Mouse (Mus musculus) kidney, adult 10 weeks (tissue): Measurements from ENCODE around the gene Ggcx. TPM values are rescaled to one million over a fixed set of nuclear protein-coding genes. Genes with fewer than 3 reads are reported as not detected.

ENCODE experiments used
- polyA plus RNA-seq: library from polyadenylated mRNA; stranded (reverse); fragments of 350-450 nt; fragmentation: Illumina TruSeq; extraction: RNeasy Lipid Tissue Mini Kit (QIAGEN cat#74804); gene quantifications from one replicate; pipeline ENCODE4 v1.2.3, GENCODE M21; 2014; ENCODE audit warnings: low read depth, low replicate concordance

The Ggcx gene
- polyA plus RNA-seq, result 15.2 TPM

DNA sequence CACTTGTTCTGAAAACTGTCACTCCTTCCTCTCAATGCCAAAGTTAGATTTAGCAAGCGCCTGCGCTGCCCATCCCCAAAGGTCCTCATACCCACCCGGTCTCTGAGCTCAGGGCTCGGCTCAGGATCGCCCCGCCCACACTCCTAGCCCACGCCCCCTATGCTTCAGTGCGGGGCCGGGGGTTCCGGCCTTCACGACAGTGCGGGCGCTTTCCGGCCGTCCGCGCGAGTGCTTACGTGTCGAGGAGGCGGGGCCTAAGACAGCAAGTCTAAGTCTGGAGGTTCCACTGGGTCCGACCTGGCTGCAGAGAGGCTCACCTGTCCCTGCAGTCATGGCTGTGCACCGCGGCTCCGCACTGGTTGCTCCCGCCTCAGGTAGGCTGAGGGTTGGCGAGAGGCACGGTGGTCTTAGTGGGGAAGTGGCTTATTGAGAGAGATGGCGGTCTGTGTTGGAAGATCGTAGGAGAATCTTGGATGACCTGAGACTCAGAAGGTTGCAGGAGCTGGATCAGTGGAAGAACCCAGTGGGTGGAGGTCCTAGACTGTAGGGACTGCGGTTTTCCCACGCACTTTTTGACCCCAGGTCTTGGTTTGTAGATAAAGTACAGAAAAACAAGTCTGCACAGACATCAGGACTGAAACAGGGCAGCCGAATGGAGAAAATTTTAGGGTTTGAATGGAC lies at the start of gene Ggcx:
Ggcx (plus strand) TSS at position 233 of the 681 bp plus-strand sequence.

DNA sequence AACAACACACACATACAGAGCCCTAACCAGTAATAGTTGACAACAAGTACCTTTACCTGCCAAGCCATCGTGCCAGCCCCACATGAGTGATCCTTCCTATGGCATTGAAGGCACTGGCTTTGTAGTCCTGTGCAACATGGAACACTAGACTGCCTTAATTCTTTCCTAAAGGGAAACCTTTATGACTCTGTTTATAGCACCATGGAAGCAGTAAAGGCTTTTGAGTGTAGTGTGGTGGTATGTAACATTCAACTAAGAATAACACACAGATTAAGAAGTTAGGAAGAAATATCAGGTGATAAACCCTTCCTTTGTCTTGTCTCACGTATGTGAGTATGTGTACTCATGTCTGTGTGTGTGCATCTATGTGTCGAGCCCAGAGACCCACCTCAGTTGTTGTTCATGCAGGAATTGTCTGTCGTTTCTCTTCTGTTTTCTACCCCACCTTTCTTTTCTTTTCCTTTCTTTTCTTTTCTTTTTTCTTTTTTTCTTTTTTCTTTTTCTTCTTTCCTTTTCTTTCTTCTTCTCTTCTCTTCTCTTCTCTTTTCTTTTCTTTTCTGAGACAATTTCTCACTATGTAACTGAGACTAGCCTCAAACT lies 47.2 kb upstream of the Ggcx start, which contains the start of gene Rnf181:
Rnf181 (minus strand) TSS at position 113 of the 600 bp plus-strand sequence.

DNA sequence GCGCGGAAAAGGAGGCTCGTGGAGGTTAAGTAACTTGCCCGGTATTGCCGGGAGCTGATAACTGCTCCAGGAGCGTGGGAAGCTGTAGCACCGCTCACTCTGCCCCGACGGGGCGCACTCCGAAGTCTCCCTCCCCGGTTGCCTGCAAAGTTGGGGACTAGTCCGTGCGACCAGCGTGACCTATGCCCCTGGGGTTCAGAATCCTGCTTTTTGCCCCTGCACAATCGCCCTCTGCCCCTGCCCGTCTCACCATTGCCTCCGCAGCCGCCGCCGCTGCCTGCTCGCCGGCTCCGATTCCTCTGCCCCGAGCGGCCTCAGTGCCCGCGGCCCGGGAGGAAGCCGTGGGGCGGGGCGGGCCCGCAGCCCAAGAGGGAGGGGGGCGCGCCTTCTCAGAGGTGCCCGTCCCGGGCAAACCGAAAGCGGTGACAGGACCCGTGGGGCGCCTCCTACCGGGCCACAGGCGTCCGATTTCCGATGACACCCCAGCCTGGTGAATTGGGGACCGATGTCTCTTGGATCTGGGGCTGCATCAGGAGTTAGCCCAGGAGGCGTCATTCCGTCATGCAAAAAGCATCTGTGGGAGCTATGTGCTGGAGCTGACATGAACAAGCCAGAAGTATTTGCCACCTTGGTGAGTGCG lies 33.9 kb upstream of the Ggcx start, which contains the start of gene Vamp5:
Vamp5 (minus strand) TSS at position 338 of the 640 bp plus-strand sequence.

DNA sequence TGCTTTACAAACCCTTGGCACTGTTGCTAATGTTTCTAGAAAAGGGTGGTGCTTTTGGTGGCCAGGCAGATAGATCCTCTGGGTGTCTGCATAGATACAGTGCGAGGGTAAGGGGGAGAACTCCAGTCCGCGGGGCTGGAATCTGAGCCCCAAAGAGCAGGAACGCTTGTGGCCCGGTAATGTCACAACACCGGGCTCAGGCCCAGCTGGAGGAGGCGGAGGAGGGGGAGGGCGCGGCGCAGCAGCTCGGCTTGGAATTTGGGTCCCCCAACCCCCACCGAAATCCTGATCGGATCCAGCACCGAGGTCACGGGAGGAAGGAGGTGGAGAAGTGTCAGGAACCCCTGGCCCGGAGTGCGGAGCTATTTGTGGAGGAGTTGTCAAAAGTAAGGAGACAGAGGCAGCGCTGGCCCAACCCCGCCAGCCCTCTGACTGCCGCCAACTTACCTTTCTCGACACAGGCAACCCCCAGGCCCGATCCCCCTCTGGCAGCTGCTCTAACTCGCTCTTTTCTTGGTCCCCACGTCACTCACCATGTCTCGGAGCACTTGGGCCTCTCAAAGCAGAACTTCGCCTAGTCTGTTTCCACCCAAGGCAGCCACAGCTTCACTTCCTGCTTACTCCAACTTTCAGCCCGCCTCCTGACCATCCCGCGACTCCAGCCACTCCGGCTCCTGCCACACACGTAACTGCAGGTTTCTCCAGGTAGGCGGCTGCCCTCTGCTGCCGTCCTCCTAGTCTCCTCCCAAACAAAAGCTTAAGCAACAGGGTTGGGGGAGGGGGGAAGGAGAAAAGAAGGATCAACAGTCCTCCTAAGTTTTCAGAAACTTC lies 24.0 kb upstream of the Ggcx start, which contains the start of gene Vamp8:
Vamp8 (minus strand) TSS at position 763 of the 831 bp plus-strand sequence.

DNA sequence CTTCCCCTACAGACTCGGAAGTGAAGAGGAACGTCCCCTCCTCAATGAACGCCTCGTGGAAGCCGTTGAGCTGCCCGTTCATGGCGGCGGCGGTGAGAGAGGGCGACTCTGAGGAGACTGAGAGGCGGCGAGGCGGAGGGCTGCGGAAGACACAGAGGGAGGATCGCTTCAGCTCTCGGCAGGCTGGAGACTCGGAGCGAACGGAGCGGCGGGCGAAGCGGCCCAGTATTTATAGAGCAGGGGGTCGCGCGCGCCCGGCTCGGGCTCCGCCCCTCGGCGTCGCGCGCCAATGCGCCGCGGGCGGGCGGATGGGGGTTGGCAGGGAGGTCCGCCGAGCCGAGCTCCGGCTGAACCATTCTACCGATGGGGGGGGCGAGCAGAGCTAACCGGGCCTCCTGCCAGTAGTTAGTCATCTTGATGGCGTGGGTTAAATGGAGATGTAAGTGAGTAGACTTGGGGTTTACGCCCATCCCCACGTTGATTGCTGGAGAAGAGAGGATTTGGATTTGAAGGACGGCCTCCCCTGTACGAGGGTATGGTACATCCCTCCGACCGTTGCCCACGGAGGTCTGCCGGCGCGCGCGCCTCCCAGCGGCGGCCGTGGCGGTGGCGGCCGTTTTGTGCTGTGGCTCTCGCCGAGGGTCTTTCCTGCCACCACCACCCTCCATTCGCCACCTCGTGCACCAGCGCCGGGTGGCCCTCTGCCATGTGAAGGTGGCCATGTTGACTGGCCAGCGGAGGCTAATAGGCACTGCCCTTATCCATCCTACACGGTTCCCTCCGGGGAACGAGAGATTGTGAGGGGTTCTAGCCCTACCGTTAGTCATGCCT lies 25.5 kb downstream of the Ggcx start, which contains the start of gene Mat2a:
Mat2a (minus strand) TSS at position 204 of the 831 bp plus-strand sequence.

Other genes with a start within 250 kb of the Ggcx start
- not detected for gene Atoh8, start 178.7 kb upstream of the Ggcx start, polyA plus RNA-seq
- gene Sftpb, start 109.7 kb upstream of the Ggcx start, polyA plus RNA-seq, result not detected
- 36.5 TPM for gene Usp39, start 69.1 kb upstream of the Ggcx start, polyA plus RNA-seq
- gene 0610030E20Rik, start 67.0 kb upstream of the Ggcx start, polyA plus RNA-seq, result 32.9 TPM
- gene Tmem150a, start 58.9 kb upstream of the Ggcx start, polyA plus RNA-seq, result 2.9 TPM
- 376 TPM for gene Rnf181, start 47.4 kb upstream of the Ggcx start, polyA plus RNA-seq
- 0.53 TPM for gene Vamp5, start 33.8 kb upstream of the Ggcx start, polyA plus RNA-seq
- gene Vamp8, start 23.6 kb upstream of the Ggcx start, polyA plus RNA-seq, result 120 TPM
- 592 TPM for gene Mat2a, start 25.2 kb downstream of the Ggcx start, polyA plus RNA-seq
- not detected for gene Sh2d6, start 107.4 kb downstream of the Ggcx start, polyA plus RNA-seq
- 1.1 TPM for gene Capg, start 130.1 kb downstream of the Ggcx start, polyA plus RNA-seq
- 10.3 TPM for gene Elmod3, start 184.1 kb downstream of the Ggcx start, polyA plus RNA-seq
- 55.2 TPM for gene Retsat, start 184.2 kb downstream of the Ggcx start, polyA plus RNA-seq
- gene Tgoln1, start 202.7 kb downstream of the Ggcx start, polyA plus RNA-seq, result 515 TPM